Mouse (Mus musculus) left cerebral cortex, postnatal 25 days (tissue): ENCODE results near the gene Trim61. TPM values are rescaled to one million over a fixed set of nuclear protein-coding genes. Genes with fewer than 3 reads are reported as not detected.
"Not testable (repeated sequence)": the region's sequence is repeated elsewhere in the genome, so short reads cannot be mapped to it uniquely, and the experiment has no call there.

Experiments used
- DNase-seq, 2 experiments: peaks; one replicate each; pipeline ENCODE4 v3.0.0; 2022; ENCODE audit warnings: low spot score in 2 of 2, mixed read lengths in 1 of 2
- intact Hi-C: fragments of 180-260 bp; cut with DNase I; formaldehyde crosslinking; loops from one replicate; pipeline ENCODE4 v1.15.1; 2025
- total RNA-seq, 2 experiments: library from RNA; stranded (reverse); gene quantifications; 2 replicates each; pipeline ENCODE4 v1.2.3; 2021

Gene Trim61
- total RNA-seq, 2 experiments from 2014 or later, result not detected

DNA sequence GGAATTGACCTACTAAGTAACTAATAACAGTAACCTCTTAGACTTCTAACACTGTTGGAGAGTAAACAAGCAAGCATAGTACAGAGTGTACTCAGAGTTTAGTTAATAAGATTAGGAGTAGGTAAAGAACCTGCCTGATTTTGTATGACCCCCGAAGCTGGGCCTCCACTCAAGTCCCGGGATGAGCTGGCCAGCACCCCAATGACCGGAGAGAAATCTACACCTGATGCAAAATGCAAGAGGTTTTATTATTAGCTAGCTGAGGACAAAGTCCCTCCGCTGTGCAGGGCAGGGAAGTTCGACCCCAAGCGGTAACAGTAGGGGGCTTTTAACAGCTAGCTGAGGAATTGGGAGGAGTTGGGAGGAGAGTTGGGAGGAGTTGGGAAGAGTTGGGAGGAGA, 10.7 kb downstream of the Trim61 start:
- intact Hi-C loops, DNase-seq: not testable (repeated sequence)

DNA sequence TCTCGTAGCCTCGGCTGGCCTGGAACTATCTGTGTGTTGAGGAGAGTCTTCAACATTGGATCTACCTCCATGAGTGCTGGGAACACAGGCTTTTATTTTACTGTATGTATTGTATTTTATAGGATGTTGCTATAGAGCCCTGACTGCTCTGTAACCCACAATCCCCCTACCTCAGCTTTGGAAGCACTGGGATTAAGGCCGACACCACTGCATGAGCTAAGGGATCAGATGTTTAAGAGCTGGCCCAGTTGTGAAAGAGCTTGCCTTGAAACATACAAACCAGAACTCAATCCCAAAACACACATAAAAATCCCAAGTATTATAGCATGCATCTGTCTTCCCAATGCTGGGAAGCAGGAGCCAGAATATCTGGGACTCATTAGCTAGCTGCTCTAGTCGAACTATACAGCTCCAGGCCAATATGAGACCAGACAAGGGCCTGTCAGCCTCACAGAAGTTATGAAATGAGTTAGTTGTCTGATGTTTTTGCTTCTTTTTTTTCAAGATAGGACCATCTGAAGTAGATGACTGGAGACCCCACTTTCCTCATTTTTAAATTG, 19.4 kb downstream of the Trim61 start:
- DNase-seq, result no peak
- intact Hi-C loops, result no loop called here

DNA sequence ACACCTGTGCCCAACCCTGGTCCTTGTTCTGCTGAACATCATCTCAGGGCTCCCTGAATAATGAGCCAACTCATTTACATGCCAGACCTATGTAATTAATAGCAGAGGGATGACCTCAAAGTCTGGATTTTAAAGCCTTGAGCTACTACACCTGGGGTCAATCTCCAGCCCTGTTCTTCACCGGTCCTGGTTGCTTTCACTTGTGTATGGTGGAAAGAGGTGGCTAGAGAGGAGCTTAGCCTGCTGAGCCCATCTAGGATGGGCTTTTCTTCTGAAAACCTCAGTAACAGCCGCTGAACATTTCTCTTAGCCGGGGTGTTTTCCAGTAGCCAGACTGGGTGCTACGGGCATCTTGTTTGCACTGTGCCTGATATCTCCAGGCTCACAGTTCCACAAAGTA, 30.6 kb downstream of the Trim61 start, which contains the start of gene Trim75:
TSS of gene Trim75 (minus strand) at position 101 of the 400 bp plus-strand sequence.
- no peak for DNase-seq
- intact Hi-C loops, result no loop called here

DNA sequence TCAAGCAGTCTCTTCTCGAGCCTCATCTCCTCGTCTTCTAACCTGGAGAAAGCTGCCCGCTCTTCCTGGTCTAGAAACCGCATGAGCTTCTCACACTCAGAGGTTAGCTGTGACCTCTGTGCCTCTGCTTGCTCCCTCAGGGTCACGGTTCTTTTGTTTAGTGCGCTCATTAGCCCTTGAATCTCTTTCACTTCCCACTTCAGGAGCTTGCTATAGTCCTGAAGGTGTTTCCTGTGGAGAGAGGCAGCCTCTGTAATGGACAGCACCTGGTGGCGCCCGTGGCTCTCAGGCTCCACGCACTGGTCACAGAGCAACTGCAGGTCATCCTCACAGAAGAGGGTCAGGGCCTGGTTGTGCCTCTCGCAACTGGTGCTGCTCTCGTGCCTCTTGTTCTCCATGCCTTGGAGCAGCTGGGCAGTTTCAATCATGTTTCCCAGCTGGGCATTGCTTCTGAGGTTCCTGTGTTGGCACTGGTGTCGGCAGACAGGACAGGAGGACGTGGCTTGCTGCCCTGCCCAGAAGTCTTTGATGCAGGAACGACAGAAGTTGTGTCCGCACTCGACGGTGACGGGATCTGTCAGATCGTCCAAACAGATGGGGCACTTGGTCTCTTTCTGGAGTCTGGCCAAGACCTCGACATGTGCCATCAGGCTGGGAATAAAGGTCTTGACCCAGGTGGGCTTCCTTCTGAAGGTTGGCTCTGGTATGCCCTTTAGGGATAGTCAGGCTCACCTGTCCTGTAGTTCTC, 35.0 kb downstream of the Trim61 start:
- intact Hi-C loops, result no loop called here
- DNase-seq, result no peak

Other genes starting within 250 kb of the Trim61 start
- gene Klhl2, start 168.5 kb downstream of the Trim61 start, total RNA-seq, result 100 to 1,000 TPM; 153 to 175 TPM
- gene Tmem192, start 71.3 kb downstream of the Trim61 start, total RNA-seq, result 10 to 100 TPM; 20.7 to 24.9 TPM
- gene Trim75, start 30.7 kb downstream of the Trim61 start, total RNA-seq, result not detected
- gene Trim60, start 61 bp upstream of the Trim61 start, total RNA-seq, result not detected
- not detected for gene Apela, start 18.8 kb upstream of the Trim61 start, total RNA-seq
- not detected for gene Gm10663, start 56.5 kb upstream of the Trim61 start, total RNA-seq
- not detected for gene BC030870, start 111.0 kb upstream of the Trim61 start, total RNA-seq